Mouse (Mus musculus) right cerebral cortex, postnatal 36 days (tissue): ENCODE results near the gene Mgat2.
A peak's percentile ranks its signal among the peaks of the same experiment; 100 is the strongest.

Experiments used
- DNase-seq, 2 experiments: peaks; one replicate each; pipeline ENCODE4 v3.0.0; 2022; ENCODE audit warnings: low spot score in 2 of 2, mixed read lengths in 1 of 2

Gene Mgat2

GRCm38 (mm10) chr12:69211057-69211456 is 27.1 kb downstream of the Mgat2 start:
- DNase-seq = no peak

- no peak for DNase-seq
Observed at GRCm38 (mm10) chr12:69213186-69213777, 29.3 kb downstream of the Mgat2 start.

GRCm38 (mm10) chr12:69214393-69214792 is 30.4 kb downstream of the Mgat2 start:
- no peak for DNase-seq

GRCm38 (mm10) chr12:69215000-69215785 is 31.2 kb downstream of the Mgat2 start:
- peak; percentile 26 to 47 for DNase-seq

GRCm38 (mm10) chr12:69216587-69216986 is 32.6 kb downstream of the Mgat2 start:
- no peak for DNase-seq

- no peak for DNase-seq
Observed at GRCm38 (mm10) chr12:69220613-69221277, 36.8 kb downstream of the Mgat2 start.

GRCm38 (mm10) chr12:69227776-69228466 is 44.0 kb downstream of the Mgat2 start, which contains the start of gene Pole2:
TSS of gene Pole2 (minus strand) at chr12:69228195.
- DNase-seq = peak; percentile 59 to 64

- no peak for DNase-seq
Observed at GRCm38 (mm10) chr12:69229251-69229650, 45.3 kb downstream of the Mgat2 start.

- no peak for DNase-seq
Observed at GRCm38 (mm10) chr12:69235782-69236181, 51.8 kb downstream of the Mgat2 start.
